ENCODE assay signal across 8 mouse cellular contexts in the genomic region with DNA sequence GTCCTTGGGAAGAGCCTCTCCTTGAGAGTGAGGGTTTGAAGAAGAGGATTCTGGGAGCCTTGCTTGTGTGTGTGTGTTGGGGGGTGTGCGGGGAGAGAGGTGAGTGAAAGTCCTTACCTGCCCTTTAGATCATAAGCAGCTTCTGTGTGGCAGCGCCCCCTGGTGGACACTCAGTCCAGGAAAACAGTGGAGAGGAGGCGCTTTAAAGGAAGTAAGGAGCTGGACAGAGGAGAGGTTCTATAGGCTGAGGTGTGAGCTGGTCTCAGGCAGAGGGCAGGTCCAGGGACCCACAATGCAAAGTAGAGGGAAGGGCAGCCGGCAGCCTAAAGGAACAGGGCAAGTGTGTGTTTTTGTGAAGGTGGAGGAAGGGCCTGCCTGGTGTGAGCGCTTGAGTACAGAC. TPM values are rescaled to one million over a fixed set of nuclear protein-coding genes. Genes with fewer than 3 reads are reported as not detected.
DNase-seq lines count a peak whose midpoint lies in the region; ATAC-seq and TF ChIP-seq lines count a peak whose summit lies in the region.

No protein-coding gene starts in this region.

- no peak overlapping the region for H3K4me3 ChIP-seq in hindbrain, embryonic 16.5 days (ENCODE audit: low read length)
- no peak overlapping the region for H3K4me3 ChIP-seq in left cerebral cortex, adult 2 months

- H3K9ac ChIP-seq in hindbrain, embryonic 16.5 days (ENCODE audit: low read depth, low read length): no peak overlapping the region

- no peak overlapping the region for H3K4me2 ChIP-seq in hindbrain, embryonic 16.5 days (ENCODE audit: low read length)

- ATAC-seq in hindbrain, embryonic 16.5 days: peak; percentile 55
- peak; percentile 81 for ATAC-seq in megakaryocyte-erythroid progenitor cell, adult 5-6 weeks (replicated peaks; ENCODE audit: low FRiP score, low TSS enrichment, poor library complexity, severe bottlenecking)

- intact Hi-C loops in left cerebral cortex, adult 2 months (cut with DNase I): loop anchor here (1.0 kb wide), 1 partner anchor 134 kb away; no protein-coding TSS in a partner anchor

- 24% methylated on average over 5 of the region's 5 CpGs for WGBS in hindbrain, embryonic 16.5 days

- H3K27me3 ChIP-seq in hindbrain, embryonic 16.5 days (replicated peaks; ENCODE audit: control insufficient read depth, insufficient read depth, low read length): no peaks in the 10 kb centered on the region

- H3K9me3 ChIP-seq in hindbrain, embryonic 16.5 days (ENCODE audit: control insufficient read depth, low read length): no peaks in the 10 kb centered on the region

- H3K36me3 ChIP-seq in hindbrain, embryonic 16.5 days (ENCODE audit: control insufficient read depth, insufficient read depth, low read length): peaks cover 19% of the 10 kb centered on the region

- TF ChIP-seq CTCF in left cerebral cortex, adult 2 months (IDR thresholded peaks at IDR 0.05): peak; percentile 79

- H3K27ac ChIP-seq in hindbrain, embryonic 16.5 days (ENCODE audit: low read depth, low read length): no peak overlapping the region
- H3K27ac ChIP-seq in left cerebral cortex, adult 2 months: no peak overlapping the region

- DNase-seq in NIH3T3 (ENCODE audit: low read depth): peak; percentile 85
- peak; percentile 91 for DNase-seq in cerebellum, adult 8-10 months
- peak; percentile 41 to 91 for DNase-seq in frontal cortex, adult 2 months (ENCODE audit: extremely low spot score in 1 of 2, low spot score in 1 of 2)
- peak; percentile 75 to 83 for DNase-seq in left cerebral cortex, adult 2 months (ENCODE audit: extremely low spot score in 1 of 2, low spot score in 2 of 2)
- peak; percentile 89 for DNase-seq in right cerebral cortex, postnatal 14 days
- DNase-seq in urinary bladder, postnatal 10 days (ENCODE audit: low spot score): peak; percentile 65

- H3K4me1 ChIP-seq in hindbrain, embryonic 16.5 days (ENCODE audit: control insufficient read depth, insufficient read depth, low read depth, low read length): no peaks in the 10 kb centered on the region

RNA-seq across cellular contexts. Expression of a gene that starts 8.7 kb away (rescaled TPM):
- polyA plus RNA-seq in frontal cortex, adult 2 months (2012; rRNA removed): 35.2 and 35.5 TPM in 2 replicates
- 53.0 and 61.1 TPM in 2 replicates for polyA plus RNA-seq in hindbrain, embryonic 16.5 days (2015; fragmentation: Nextera tagmentation; extraction: Ambion mirVana)
- 10 to 100 TPM; 38.8 to 40.5 TPM for total RNA-seq in left cerebral cortex, adult 2 months (2021)
- total RNA-seq in megakaryocyte-erythroid progenitor cell, adult 5-6 weeks (2014; fragmentation: Nextera tagmentation): 2.2 and 3.4 TPM in 2 replicates
- 2.3 and 4.0 TPM in 2 replicates for total RNA-seq in megakaryocyte-erythroid progenitor cell, adult 5-6 weeks (2017)

RNA-seq across cellular contexts. Expression of a gene that starts 8.8 kb away (rescaled TPM):
- polyA plus RNA-seq in frontal cortex, adult 2 months (2012; rRNA removed): 200 and 230 TPM in 2 replicates
- polyA plus RNA-seq in hindbrain, embryonic 16.5 days (2015; fragmentation: Nextera tagmentation; extraction: Ambion mirVana): 514 and 534 TPM in 2 replicates
- 100 to 1,000 TPM; 162 TPM for total RNA-seq in left cerebral cortex, adult 2 months (2021)
- total RNA-seq in megakaryocyte-erythroid progenitor cell, adult 5-6 weeks (2014; fragmentation: Nextera tagmentation): 333 and 334 TPM in 2 replicates
- total RNA-seq in megakaryocyte-erythroid progenitor cell, adult 5-6 weeks (2017): 395 and 441 TPM in 2 replicates

RNA-seq across cellular contexts. Expression of a gene that starts 19.4 kb away (rescaled TPM):
- 28.8 and 31.5 TPM in 2 replicates for polyA plus RNA-seq in frontal cortex, adult 2 months (2012; rRNA removed)
- 33.1 and 33.2 TPM in 2 replicates for polyA plus RNA-seq in hindbrain, embryonic 16.5 days (2015; fragmentation: Nextera tagmentation; extraction: Ambion mirVana)
- 10 to 100 TPM; 15.6 to 18.4 TPM for total RNA-seq in left cerebral cortex, adult 2 months (2021)
- 14.0 and 20.9 TPM in 2 replicates for total RNA-seq in megakaryocyte-erythroid progenitor cell, adult 5-6 weeks (2014; fragmentation: Nextera tagmentation)
- 14.8 and 16.7 TPM in 2 replicates for total RNA-seq in megakaryocyte-erythroid progenitor cell, adult 5-6 weeks (2017)

RNA-seq across cellular contexts. Expression of a gene that starts 26.2 kb away (rescaled TPM):
- 85.2 and 88.4 TPM in 2 replicates for polyA plus RNA-seq in frontal cortex, adult 2 months (2012; rRNA removed)
- 9.3 and 17.8 TPM in 2 replicates for polyA plus RNA-seq in hindbrain, embryonic 16.5 days (2015; fragmentation: Nextera tagmentation; extraction: Ambion mirVana)
- 100 to 1,000 TPM; 101 to 105 TPM for total RNA-seq in left cerebral cortex, adult 2 months (2021)
- total RNA-seq in megakaryocyte-erythroid progenitor cell, adult 5-6 weeks (2014; fragmentation: Nextera tagmentation): 14.9 and 28.0 TPM in 2 replicates
- total RNA-seq in megakaryocyte-erythroid progenitor cell, adult 5-6 weeks (2017): 25.1 and 44.2 TPM in 2 replicates

RNA-seq across cellular contexts. Expression of a gene that starts 53.3 kb away (rescaled TPM):
- 95.6 and 98.2 TPM in 2 replicates for polyA plus RNA-seq in frontal cortex, adult 2 months (2012; rRNA removed)
- 2.1 and 2.7 TPM in 2 replicates for polyA plus RNA-seq in hindbrain, embryonic 16.5 days (2015; fragmentation: Nextera tagmentation; extraction: Ambion mirVana)
- total RNA-seq in left cerebral cortex, adult 2 months (2021): 10 to 100 TPM; 84.3 to 85.7 TPM
- not detected in 2 replicates for total RNA-seq in megakaryocyte-erythroid progenitor cell, adult 5-6 weeks (2014; fragmentation: Nextera tagmentation)
- total RNA-seq in megakaryocyte-erythroid progenitor cell, adult 5-6 weeks (2017): not detected in 2 replicates

Comparison
In these comparisons a context has a peak if more than half of its experiments do, and no peak if none do; other contexts are left out.
1. RNA of a gene that starts 8.7 kb away (total RNA-seq): 38.8 to 40.5 TPM in left cerebral cortex, adult 2 months; 2.2 to 4.0 TPM in megakaryocyte-erythroid progenitor cell, adult 5-6 weeks; every median in the first group is over 4 times any median in the second.
2. Peak in every context shown above with its lines, with median percentiles within 50 percentile points of each other: DNase-seq.